Mouse (Mus musculus) layer of hippocampus, postnatal 10 days (tissue): ENCODE measurements around the gene Pbx1. TPM values are rescaled to one million over a fixed set of nuclear protein-coding genes. Genes with fewer than 3 reads are reported as not detected.
A peak's percentile ranks its signal among the peaks of the same experiment; 100 is the strongest.

ENCODE experiments used
- DNase-seq, 2 experiments: peaks; one replicate each; pipeline ENCODE4 v3.0.0; 2021; ENCODE audit warnings: low spot score in 2 of 2
- total RNA-seq, 2 experiments: library from RNA; stranded (reverse); gene quantifications; 2 replicates each; pipeline ENCODE4 v1.2.3; 2021

The Pbx1 gene
- total RNA-seq, 2 experiments from 2014 or later = 126 to 143 TPM

GRCm38 (mm10) chr1:168272091-168272490 is 160.0 kb downstream of the Pbx1 start:
- no peak for DNase-seq

- DNase-seq = no peak
Observed at GRCm38 (mm10) chr1:168271207-168271606, 160.9 kb downstream of the Pbx1 start.

GRCm38 (mm10) chr1:168268751-168269623 is 163.1 kb downstream of the Pbx1 start:
- no peak for DNase-seq

- DNase-seq = no peak
Observed at GRCm38 (mm10) chr1:168268224-168268623, 163.8 kb downstream of the Pbx1 start.

- DNase-seq = no peak
Observed at GRCm38 (mm10) chr1:168265594-168266390, 166.3 kb downstream of the Pbx1 start.

GRCm38 (mm10) chr1:168265090-168265489 is 167.0 kb downstream of the Pbx1 start:
- DNase-seq = no peak

- DNase-seq = no peak
Observed at GRCm38 (mm10) chr1:168260391-168260790, 171.7 kb downstream of the Pbx1 start.

- no peak for DNase-seq
Observed at GRCm38 (mm10) chr1:168258856-168259255, 173.2 kb downstream of the Pbx1 start.

- DNase-seq = no peak
Observed at GRCm38 (mm10) chr1:168255347-168255908, 176.6 kb downstream of the Pbx1 start.

GRCm38 (mm10) chr1:168246968-168247724 is 184.9 kb downstream of the Pbx1 start:
- no peak for DNase-seq

GRCm38 (mm10) chr1:168245539-168245938 is 186.5 kb downstream of the Pbx1 start:
- peak; percentile 49 to 63 for DNase-seq

- no peak for DNase-seq
Observed at GRCm38 (mm10) chr1:168243759-168244158, 188.3 kb downstream of the Pbx1 start.

GRCm38 (mm10) chr1:168243068-168243467 is 189.0 kb downstream of the Pbx1 start:
- no peak for DNase-seq

- no peak for DNase-seq
Observed at GRCm38 (mm10) chr1:168241316-168241715, 190.8 kb downstream of the Pbx1 start.

GRCm38 (mm10) chr1:168240846-168241245 is 191.2 kb downstream of the Pbx1 start:
- no peak for DNase-seq

- no peak for DNase-seq
Observed at GRCm38 (mm10) chr1:168240386-168240785, 191.7 kb downstream of the Pbx1 start.

- no peak for DNase-seq
Observed at GRCm38 (mm10) chr1:168236101-168236500, 196.0 kb downstream of the Pbx1 start.

GRCm38 (mm10) chr1:168234355-168234754 is 197.7 kb downstream of the Pbx1 start:
- DNase-seq = no peak

- no peak for DNase-seq
Observed at GRCm38 (mm10) chr1:168233182-168233581, 198.9 kb downstream of the Pbx1 start.

- DNase-seq = no peak
Observed at GRCm38 (mm10) chr1:168231548-168232429, 200.3 kb downstream of the Pbx1 start.
